Mouse (Mus musculus): ENCODE results near the gene Rundc3a.
"Not testable (repeated sequence)": the region's sequence is repeated elsewhere in the genome, so short reads cannot be mapped to it uniquely, and the experiment has no call there.

Gene Rundc3a

DNA sequence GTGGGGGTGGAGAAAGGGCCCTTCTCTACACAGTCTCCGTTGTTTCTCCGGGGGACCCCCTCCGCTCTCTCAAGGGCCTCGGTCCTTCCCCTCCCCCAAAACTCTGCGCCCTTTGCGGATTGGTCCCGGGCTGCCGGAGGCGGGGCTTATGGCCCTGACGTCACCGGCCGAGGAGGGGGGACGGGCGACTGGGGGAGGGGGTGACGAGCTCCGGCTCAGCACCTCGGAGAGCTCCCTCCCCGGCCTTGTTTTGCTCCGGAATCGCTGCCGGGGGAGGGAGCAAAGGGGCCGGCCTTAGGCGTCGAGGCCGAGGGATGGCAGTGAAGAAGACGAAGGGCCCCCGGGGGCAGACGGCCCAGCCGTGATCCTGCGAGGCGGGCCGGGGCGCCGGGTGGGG is at the start of gene Rundc3a:
Gene Rundc3a (plus strand): TSS at position 166 of the 397 bp plus-strand sequence.
- DNase-seq, result peak; percentile 85

GRCm38 (mm10) chr11:102344458-102344857 is 48.7 kb upstream of the Rundc3a start:
- no peak for DNase-seq

DNA sequence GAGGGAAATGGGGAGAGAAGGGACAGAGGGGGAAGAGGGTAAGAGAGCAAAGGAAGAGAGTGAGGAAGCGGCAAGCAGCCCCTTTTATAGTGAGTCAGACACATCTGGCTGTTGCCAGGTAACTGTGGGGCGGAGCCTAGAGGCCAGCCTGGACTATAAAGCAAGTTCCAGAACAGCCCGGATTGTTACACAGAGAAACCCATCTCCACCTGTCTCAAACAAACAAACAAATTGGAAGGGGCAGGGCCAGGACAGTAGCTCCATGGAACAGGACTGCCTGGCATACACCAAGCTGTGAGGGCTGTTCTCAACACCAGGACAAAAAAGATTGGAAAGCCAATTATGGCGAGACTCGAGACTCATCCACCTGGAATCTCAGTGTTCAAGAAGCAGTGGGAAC is 46.3 kb upstream of the Rundc3a start:
- DNase-seq, result no peak

- no peak for DNase-seq
Measured at GRCm38 (mm10) chr11:102347683-102348082, 45.5 kb upstream of the Rundc3a start.

DNA sequence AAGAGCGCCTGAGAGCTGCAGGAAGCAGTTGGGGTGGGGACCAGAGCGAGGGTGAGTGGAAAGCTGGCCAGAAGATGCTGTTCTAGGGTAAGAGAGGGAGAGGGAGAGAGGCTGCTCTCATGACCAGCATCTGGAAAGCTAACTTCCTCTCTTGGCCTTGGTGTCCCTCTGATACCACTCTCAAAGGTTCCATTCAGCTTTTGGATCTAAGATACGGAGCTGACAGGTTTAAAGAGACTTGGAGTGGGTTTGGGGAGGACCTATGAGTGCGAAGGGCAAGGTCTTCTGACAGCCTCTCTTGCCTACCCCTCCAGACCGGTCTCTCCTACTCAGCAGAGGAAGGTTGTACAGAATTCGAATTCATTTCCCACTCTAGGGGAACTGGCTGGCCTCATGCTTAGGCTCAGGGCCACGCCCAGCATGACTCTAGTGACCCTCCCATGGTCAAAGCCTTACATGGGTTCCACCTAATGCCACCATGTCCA is 45.1 kb upstream of the Rundc3a start:
- no peak for DNase-seq

DNA sequence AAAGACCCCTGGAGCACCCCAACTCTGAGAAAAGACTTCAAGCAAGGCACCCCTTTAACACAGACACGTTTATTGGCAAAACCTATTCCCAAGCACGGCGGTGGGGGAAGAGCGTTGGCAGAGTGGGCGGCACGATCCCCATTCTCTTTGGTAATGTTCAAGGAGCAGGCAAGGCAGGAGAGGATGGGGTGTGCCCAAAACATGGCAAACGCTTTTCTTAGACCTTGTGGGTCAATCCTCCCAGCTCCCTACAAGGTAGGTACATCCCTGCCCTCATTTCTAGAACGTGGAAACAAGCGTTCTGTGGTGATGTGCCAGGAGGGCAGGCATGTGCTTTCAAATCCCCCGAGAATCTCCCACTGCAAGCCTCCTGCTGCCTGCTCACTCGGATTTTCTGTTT is 44.4 kb upstream of the Rundc3a start:
- DNase-seq, result no peak

DNA sequence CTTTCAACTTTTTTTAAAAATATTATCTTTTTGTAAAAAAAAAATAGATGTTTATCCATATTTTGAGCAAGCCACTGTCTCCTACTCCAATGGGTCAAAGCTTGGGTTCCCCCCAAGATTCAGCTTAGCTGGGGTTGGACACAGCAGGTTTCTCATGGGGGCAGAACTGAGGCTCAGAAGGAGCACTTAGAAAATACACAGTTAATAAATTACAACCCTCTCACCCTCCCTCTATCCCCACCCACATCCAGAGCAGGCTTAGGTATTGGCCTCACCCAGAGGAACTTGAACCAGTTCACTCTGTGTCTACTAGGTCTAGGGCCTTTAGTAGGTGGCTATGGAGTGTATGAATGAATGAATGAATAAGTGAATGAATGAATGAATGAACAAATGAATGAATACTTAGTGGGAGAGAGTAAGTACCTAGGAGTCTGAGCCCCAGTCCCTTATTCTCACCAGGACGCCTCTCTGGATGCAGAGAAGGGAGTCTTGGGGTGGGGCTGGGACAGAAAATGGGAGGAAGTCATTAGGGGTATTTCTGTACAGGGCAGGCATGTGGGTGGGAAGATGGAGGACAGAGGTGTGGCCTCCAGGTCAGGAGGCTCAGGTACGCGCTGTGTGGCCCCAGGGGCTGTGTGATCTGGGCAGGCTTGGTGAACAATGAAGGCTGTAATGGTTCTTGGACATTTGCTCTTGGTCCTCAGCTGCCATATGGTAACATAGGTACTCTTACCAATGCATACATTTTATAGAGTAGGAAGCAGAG is 43.8 kb upstream of the Rundc3a start:
- DNase-seq, result no peak

DNA sequence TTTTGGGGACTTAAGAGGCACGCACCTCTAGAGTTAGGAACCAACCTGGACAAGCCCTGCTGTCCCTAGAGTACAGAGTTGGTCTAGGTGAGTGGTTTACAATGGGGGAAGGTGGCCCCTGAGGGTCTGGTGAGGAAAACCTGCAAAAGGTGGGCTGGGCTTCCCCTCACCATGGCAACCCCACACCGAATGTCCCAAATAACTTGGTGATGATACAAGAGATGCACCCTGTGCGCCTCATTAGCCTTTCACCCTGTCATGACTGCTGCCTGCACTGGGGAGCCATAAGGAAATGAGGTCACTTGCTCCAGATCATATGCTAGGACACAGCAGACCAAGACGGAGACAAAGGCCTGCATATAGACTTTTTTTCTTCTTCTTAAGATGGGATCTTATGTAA is 42.8 kb upstream of the Rundc3a start:
- no peak for DNase-seq

DNA sequence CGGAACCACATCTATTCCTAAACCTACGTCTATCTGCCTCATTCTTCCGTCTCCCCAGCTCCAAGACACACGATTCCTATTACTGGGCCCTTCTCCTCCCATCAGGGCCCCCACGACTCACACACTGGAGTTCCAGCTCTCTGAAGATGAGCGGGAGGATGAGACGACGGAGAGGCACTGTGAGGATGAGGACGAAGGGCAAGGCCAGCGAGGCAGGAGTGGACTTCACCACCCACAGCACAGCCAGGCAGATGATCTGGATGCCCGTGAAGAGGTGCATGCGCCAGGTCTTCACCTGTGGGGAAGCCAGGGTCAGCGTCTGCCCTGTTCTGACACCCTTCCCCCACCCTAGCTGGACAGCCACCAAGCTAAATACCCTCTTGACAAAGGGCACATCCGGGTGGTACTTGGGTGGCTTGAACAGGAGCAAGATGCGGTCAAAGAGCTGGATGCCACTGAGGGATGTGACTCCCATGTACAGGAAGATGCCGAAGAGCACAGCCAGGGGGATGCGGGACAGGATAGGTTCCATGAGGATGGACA is 42.2 kb upstream of the Rundc3a start:
- no peak for DNase-seq

- no peak for DNase-seq
Measured at GRCm38 (mm10) chr11:102352378-102352777, 40.8 kb upstream of the Rundc3a start.

DNA sequence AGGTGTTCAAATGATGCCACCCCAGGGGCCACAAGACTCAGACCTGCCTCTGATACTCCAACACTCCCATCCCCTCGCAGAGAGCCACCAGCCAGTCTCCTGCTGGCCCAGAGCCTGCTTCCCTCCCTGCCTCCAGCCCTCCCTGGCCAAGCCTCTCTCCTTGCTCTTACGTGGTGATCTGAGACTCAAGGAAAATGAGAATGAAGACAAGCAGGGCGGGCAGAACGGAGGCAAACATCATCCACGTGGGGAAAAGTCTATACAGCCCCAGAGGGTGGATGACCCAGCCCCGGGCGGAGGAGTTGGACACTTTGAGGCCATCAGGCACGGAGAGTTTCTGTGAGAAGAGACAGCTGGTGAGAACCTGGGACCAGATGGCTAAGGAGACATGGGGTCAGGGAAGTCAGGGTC is 40.2 kb upstream of the Rundc3a start:
- no peak for DNase-seq

DNA sequence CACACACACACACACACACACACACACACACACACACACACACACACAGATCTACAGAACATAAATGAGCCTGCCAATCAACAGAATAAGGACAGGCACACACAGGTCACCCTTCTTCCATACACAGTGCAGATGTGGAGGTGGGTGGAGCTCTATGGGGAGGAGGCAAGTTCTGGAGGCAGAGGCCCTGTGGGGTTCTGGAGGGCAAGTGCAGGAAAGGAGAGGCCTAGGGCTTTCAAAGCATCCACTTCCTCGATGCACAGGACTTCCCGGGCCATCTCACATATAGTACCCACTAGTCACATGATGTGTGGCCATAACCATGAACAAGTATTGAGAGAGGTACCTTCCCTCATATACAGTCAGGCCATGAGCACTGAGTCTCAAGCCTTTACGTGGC is 37.7 kb upstream of the Rundc3a start:
- no peak for DNase-seq

- no peak for DNase-seq
Measured at GRCm38 (mm10) chr11:102356190-102356589, 37.0 kb upstream of the Rundc3a start.

DNA sequence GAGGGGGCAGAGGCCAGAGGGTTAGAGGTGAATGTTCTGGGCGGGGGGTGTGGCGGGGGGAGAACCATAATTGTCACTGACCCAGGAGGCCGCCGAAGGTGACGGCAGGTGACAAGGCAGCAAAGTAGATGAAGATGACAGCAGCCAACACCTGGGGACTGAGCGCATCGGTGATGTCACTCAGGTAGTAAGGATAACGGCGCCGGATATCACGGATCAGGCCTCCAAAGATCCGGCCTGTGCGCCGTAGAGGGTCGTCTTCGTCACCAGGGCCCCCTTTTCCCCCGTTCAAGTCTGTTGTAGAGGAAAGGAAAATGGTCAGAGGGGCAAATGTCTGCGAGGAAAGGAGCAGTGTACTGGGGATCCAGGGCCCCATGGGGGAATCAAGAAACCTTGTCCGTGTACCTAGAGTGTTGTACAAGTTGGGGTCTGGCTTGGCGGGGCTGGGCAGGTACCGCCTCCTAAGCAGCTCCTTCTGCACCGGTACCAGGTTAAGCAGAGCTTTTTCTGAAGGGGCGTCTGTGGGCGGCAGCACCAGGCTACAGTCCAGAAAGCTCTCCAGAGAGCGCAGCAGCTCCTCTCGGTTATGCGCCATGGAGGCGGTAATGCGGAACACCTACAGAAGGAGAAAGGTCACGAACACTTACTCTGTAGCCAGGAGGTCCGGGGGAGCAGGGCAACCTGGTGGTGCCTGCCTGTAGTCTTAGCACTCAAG is 36.4 kb upstream of the Rundc3a start:
- no peak for DNase-seq

GRCm38 (mm10) chr11:102358365-102358764 is 34.8 kb upstream of the Rundc3a start:
- DNase-seq, result no peak

DNA sequence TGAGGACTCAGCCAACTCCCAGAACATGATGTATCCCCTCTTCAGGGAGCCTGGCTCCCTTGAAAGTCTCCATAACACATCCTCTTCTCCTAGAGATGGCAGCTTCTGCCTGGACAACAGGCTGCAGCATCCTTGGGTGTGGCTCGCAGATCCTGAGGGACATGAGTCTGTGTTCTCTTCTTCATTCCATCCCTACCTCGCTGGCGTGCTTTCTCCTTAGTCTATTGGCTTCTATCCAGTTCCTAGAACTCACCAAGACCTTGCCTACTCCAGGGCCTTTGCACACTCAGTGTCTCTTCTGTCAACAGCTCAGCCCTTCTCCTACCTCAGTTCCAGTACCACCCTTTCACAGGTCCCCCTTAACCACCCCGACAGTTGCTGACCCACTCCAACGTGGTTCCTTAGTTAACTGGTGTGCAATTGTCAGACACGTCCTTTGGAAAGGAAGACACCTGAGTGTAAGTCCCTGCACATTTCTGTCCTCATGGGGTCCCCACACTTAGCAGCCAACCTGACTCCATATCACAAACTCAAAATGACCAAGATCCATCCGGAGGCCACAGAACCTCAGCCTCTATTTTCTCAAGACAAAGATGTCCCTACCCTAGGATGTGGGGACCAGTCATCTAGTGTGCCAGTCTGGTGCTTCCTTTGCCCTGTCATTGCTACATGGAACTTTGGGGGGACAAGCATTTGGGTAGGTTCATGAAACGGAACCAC is 31.3 kb upstream of the Rundc3a start:
- DNase-seq, result no peak

GRCm38 (mm10) chr11:102363623-102364022 is 29.6 kb upstream of the Rundc3a start:
- no peak for DNase-seq

DNA sequence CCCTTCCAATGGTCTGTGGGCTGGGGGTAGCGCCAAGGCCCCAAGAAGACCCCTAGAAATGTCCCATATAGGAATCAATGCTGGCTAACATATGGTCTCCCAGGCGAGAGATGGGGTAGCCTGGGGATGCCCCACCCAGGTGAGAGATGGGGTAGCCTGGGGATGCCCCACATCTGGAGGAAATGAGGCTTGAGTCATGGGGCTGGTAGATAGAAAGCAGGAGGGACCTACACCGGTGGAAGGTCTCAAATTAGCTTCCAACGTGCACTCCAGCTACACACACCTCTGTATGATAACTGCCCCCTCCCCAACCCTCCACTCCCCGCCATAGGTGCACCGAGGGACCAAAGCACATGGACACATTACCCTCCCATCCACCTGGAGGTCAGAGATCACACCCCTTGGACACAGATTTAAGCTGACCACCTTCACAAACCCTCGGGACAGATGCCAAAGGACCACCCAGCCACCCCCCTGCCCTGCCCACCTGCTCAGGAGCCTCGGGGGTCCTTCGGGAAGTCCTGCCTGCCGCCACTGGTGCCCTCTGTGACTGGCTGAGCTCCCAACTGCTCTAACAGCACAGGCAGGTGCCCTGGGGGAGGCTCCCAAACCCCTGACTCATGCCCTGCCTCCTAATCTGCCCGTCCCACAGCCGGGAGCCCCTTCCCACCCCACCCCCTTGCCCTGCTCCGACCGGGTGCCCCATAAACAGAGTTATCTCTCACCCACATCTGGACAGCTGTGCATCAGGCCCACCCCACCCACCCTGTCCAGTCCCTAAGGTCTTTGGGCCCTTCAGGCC is 28.4 kb upstream of the Rundc3a start:
- DNase-seq, result no peak

DNA sequence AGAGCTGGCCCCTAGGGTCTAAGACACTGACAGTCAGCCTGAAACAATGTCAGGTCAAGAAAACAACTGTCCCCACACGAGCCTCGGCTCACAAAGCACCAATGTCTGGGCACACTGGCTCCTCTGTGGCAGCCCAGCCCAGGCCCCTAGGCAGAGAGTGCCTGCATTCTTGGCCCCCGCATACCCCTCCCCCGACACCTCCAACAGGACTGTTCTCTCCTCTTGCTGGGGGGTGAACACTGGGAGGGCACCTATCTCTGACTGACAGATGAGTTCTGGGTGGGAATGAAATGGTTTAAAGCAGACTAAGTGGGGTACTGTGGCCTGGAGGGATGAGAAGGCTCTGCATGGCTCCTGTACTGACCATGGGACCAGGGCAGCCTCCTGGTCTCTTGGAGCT is 27.5 kb upstream of the Rundc3a start:
- no peak for DNase-seq

- not testable (repeated sequence) for DNase-seq
Measured at GRCm38 (mm10) chr11:102366103-102366502, 27.1 kb upstream of the Rundc3a start, which contains the start of gene Slc4a1. Slc4a1 (minus strand) TSS chr11:102366203.

DNA sequence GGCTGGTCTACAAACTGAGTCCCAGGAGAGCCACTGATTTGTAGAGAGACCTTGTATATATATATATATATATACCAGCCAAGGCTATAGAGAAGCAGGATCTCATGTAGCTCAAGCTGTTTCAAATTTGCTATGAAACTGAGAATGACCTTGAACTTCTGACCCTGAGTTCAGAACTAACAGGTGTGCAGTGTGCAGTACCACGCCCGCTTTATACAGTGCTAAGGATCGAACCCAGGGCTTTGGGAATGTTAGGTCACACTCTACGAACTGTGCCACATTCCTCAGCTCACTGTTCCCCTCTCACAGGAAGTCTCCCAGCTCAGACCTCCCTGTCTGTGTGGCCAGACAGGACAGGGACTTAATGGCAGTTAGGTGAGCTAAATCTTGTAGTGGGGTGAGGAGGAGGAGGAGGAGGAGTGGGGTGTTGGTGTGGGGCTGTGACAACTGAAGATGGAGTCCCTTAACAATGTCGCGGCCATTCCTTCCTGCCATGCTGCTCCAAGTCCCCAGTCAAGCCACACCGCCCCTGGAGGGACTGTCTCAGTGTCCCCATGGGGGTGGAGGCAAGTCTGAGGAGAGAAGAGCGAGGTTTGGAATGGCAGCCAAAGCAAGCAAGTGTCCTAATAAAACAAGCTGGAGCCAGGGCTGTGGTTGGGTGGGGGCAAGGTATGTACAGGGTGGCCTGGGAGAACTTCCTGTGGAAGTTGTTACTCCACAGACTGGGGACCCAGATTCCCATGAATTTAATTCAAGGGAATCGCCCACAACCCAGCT is 25.5 kb upstream of the Rundc3a start:
- DNase-seq, result no peak

DNA sequence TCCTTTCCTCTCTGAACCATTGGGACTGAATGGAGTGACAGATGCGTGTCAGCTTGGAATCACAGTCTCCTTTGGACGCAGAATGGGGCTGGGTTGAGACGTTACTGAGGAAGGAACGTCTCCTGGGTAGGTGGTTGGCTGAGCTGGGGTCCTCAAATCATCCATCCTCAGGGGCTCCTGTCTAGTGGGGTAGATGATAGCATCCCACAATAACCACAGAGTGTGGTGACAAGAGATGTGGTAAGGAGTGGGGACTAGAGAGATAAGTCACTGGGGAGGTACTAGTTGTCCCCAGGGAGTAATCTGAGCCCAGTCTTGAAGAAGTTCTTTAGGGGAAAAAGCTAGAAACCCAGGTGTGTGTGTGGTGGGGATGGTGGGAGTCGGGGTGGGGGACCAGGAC is 24.9 kb upstream of the Rundc3a start:
- no peak for DNase-seq

Measured in lung, postnatal 14 days (tissue).